Mouse (Mus musculus) thymus, postnatal 0 days (tissue): ENCODE results near the gene Dcaf11. TPM values are rescaled to one million over a fixed set of nuclear protein-coding genes. Genes with fewer than 3 reads are reported as not detected.
A peak's percentile ranks its signal among the peaks of the same experiment; 100 is the strongest.

ENCODE experiments used
- DNase-seq: peaks from one replicate; pipeline ENCODE4 v3.0.0-alpha.2; 2015; ENCODE audit warnings: low spot score
- polyA plus RNA-seq: library from polyadenylated mRNA; unstranded; fragments of >200 nt; fragmentation: Nextera tagmentation; extraction: Ambion mirVana; gene quantifications from 2 replicates; pipeline ENCODE4 v1.2.1, GENCODE M21; 2015

Dcaf11 gene
- polyA plus RNA-seq: 50.3 and 55.9 TPM in 2 replicates

DNA sequence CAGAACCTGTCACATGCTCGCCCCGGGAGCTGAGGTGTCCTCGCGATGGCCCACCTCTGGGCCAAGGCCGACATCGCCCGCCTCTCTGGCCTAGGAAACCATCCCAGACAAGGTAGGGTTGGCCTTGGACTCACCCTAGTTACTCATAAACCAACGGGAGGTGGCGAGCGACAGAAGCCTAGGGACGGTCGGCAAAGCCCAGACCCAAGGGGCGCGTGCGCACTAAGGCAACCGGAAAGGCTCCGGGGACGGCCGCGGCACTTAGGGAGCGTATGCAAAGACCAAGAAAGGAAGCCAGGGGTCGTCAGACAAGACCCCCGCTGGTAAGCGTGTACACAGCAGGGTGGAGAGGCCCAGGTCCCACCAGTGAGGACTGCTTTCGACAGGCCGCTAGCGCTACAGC, at the start of gene Dcaf11:
Gene Dcaf11 (plus strand): TSS at position 208 of the 403 bp plus-strand sequence.
- DNase-seq: peak; percentile 91

DNA sequence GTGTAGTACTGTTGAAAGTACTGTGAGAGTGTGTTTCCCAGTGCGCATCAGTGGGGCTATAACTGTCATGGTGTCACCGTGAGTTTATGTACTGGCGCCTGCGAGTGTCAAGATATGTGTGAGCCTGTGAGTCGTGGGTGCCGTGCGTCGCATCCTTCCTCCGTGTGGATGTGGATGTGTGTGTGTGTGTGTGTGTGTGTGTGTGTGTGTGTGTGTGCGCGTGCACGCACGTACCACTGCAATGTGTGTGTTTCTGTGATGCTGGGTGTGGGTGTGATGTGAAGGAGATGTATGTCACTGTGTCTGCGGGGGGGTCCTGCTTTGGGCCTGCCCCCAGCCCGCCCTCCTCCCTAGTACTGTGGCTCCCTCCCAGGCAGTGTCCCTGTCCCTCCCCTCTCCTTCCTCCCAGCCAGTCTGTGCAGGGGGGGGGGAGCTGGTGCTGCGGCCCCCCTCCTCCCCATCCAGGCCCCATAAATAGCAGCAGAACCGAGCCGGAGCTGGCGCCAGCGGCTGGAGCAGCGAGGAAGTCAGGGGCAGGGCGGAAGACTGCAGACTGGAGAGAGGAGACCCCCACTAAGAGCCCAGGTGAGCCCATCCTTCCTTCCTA, 49.6 kb upstream of the Dcaf11 start, which contains the start of gene Cpne6:
Gene Cpne6 (plus strand): TSS at position 321 of the 607 bp plus-strand sequence.
- no peak for DNase-seq

GRCm38 (mm10) chr14:55511037-55511436, 48.8 kb upstream of the Dcaf11 start:
- DNase-seq: no peak

- no peak for DNase-seq
These were observed 45.9 kb upstream of the Dcaf11 start for GRCm38 (mm10) chr14:55513927-55514326.

DNA sequence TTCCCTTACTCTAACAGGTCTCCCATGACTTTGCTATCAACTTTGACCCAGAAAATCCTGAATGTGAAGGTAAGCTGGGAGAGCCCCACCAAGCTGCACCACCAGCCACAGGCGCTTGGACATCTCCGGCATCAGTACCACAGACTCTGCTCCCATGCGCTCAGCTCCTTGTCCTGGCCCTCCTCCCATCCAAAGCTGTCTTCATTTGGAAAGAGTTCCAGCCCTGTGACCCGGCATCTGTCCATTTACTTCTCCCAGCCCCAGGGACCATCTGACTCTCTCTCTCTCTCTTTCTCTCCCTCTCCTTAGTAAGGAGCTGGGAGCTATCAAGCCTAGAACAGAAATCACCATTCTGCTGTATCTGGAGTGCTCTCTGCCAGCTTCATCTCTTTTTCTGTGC, 44.0 kb upstream of the Dcaf11 start:
- no peak for DNase-seq

- no peak for DNase-seq
These were observed 40.9 kb upstream of the Dcaf11 start for GRCm38 (mm10) chr14:55518897-55519296.

GRCm38 (mm10) chr14:55519604-55520003, 40.2 kb upstream of the Dcaf11 start:
- DNase-seq: no peak

GRCm38 (mm10) chr14:55520451-55521361, 39.1 kb upstream of the Dcaf11 start:
- DNase-seq: no peak

DNA sequence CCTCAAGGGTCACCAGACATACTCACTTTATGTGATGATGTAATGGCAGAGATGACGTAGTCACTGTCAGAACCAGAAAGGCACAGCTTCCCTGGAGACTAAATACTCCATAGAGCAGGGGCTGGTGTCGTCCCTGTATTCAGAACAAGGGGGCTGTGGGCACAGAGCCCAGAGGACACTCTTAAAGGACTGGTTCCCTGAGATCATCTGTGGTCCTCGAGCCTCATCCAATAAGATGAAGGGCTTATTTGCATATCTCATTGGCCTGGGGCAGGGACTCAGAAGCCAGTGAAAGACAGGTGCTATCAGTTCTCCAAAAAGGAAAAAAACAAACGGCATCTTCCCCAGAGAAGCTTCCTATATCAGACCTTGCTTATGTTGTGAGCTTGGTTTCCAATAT, 35.7 kb upstream of the Dcaf11 start:
- DNase-seq: no peak

DNA sequence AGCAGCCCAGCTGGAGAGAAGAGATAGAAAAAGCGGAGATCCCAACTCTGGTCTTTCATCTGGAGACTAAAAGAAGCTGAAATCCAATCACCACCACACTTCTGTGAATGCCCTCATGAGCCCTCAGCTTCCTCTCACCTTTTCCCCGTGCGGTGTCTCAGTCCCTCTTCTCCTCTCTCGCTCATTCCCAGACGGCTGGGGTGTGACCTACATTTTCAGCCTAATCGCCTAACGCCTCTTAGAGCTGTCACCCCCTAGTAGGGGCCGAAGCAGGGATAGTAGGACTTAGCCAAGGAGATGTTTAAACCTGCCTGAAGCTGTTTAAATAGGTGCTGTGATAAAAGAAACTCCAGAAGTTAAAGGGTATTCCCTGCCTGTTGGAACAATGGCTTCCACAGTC, 35.0 kb upstream of the Dcaf11 start, which contains the start of gene Nrl:
Gene Nrl (minus strand): TSS at position 197 of the 400 bp plus-strand sequence.
- no peak for DNase-seq

DNA sequence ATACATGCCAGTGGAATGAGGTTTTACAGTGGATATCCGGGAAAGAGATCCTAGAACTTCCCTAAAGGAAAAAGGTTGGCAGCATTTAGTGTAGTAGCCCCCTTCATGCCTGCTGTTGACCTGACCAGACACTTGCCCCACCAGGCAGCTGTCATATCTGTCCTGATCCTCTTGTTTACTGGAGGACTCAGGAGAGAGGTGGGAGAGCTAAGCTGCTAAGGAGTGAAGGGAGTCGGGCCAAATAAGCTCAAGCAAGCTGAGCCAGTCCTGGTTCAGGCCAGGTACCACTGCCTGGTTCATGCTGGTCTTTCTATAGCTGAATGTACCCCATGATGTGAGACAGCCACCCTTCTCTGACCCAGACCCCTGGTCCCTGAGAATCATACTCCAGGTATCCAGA, 33.1 kb upstream of the Dcaf11 start:
- no peak for DNase-seq

- DNase-seq: peak; percentile 49
These were observed 31.9 kb upstream of the Dcaf11 start for GRCm38 (mm10) chr14:55527940-55528339.

- DNase-seq: peak; percentile 32
These were observed 23.6 kb upstream of the Dcaf11 start for GRCm38 (mm10) chr14:55536116-55536745.

DNA sequence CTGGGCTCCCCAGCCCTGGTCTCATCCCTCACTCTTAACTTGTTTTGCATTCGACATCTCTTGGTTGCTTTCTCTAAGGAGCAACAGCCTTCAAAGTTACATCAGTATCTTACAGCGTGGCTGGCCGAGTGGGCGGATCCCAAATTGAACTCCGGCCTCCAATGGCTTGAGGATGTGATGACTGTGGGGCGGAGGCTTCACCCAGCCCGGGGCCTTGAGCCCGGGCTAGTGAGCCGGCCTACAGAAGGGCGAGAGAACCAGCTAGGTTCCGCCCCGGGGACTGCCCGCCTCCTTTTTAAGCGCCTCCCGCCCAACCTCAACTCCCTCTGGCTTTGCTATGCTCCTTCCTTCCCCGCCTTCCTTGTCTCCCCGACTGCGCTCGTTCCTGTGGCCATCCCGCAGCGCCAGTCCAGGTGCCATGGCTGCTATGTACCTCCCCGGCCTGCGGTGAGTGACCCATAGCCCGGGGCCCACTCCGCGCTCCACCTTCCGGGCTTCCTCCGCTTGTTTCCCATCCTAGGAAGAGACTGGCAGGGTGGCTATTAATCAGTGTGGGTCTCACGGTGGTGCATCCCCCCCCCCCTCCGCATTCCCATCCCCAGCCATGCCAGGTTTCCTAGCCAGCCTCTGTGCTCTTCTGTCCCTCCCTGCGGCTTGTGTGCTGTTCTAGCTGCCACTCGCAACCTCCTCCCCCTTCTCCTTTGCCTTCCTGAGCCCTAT, 19.6 kb upstream of the Dcaf11 start, which contains the start of gene Pck2:
Gene Pck2 (plus strand): TSS at position 200 of the 720 bp plus-strand sequence.
- DNase-seq: no peak

DNA sequence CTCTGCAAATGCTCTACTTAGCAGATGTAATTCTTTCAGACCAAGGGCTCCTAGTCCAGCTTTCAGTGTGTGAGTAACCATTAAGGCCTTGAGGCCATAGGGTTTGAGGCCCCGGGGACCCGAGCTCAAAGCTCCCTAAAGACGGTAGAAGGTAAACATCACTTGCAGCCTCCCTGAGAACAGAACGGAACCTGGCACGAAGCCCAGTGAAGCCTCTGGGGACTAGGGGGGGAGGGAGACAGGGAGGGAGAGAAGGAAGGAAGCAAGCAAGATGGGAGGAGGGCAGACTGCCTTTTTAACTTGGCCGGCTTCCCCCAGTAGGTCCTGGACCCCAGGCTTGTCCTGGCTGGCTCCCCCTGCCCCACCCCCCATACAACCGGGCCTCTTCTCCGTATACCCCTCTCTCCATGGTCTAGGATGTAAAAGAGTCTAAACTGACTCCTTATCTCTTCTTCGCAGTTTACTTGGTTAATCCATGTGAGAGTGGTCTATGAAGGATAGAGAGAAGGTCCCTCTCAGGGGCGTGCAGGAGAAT, 19.0 kb upstream of the Dcaf11 start:
- no peak for DNase-seq

- no peak for DNase-seq
These were observed 17.5 kb upstream of the Dcaf11 start for GRCm38 (mm10) chr14:55542268-55542667.

DNA sequence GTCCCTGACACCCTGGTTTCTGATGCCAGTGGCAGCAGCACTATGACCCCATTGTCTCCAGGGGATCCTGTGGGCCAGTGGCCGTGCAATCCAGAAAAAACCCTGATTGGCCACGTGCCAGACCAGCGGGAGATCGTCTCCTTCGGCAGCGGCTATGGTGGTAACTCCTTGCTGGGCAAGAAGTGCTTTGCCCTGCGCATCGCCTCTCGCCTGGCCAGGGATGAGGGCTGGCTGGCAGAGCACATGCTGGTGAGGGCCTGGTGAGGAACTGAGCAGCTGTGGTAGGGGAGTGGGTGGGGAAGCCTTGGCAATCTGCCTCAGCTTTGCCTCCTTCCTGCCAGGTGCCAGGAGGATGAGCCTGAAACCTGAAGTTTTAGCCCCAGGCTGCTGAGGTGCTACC, 15.5 kb upstream of the Dcaf11 start:
- no peak for DNase-seq

- DNase-seq: no peak
These were observed 9.6 kb upstream of the Dcaf11 start for GRCm38 (mm10) chr14:55550191-55550590.

GRCm38 (mm10) chr14:55551347-55551746, 8.5 kb upstream of the Dcaf11 start:
- no peak for DNase-seq

- DNase-seq: no peak
These were observed 8.0 kb upstream of the Dcaf11 start for GRCm38 (mm10) chr14:55551794-55552193.

- DNase-seq: no peak
These were observed 5.2 kb upstream of the Dcaf11 start for GRCm38 (mm10) chr14:55554635-55555034.
